Comparison of ENCODE assay signal across 20 mouse cellular contexts in genomic region chr2:60343607-60344289, GRCm38 (mm10). TPM values are rescaled to one million over a fixed set of nuclear protein-coding genes. Genes with fewer than 3 reads are reported as not detected.
DNase-seq lines count a peak whose midpoint lies in the region; ATAC-seq lines count a peak whose summit lies in the region.
"Had no signal": no experiment of that assay in that cellular context is flagged by ENCODE, and none has a peak within 500 bp of the region (broad histone marks: within the 10 kb centered on the region; RNA-seq: fewer than 3 reads in every experiment).

No protein-coding gene starts in this region.

- no peak overlapping the region for H3K9ac ChIP-seq in heart, embryonic 12.5 days
- no peak overlapping the region for H3K9ac ChIP-seq in midbrain, embryonic 12.5 days (replicated peaks)
- H3K9ac ChIP-seq: embryonic facial prominence, embryonic 13.5 days had no signal

- no peaks in the 10 kb centered on the region for H3K36me3 ChIP-seq in heart, embryonic 12.5 days
- H3K36me3 ChIP-seq in midbrain, embryonic 12.5 days: no peaks in the 10 kb centered on the region
- H3K36me3 ChIP-seq: embryonic facial prominence, embryonic 13.5 days had no signal

- 83% methylated on average over 11 of the region's 11 CpGs for WGBS in heart, embryonic 12.5 days
- 30% methylated on average over 11 of the region's 11 CpGs for WGBS in midbrain, embryonic 12.5 days

- no peak for ATAC-seq in heart, embryonic 12.5 days (ENCODE audit: insufficient number of reproducible peaks, low FRiP score)
- no peak; the same call in 1 of the 2 replicates for ATAC-seq in midbrain, embryonic 12.5 days (ENCODE audit: low FRiP score, low read depth)

- H3K4me1 ChIP-seq in heart, embryonic 12.5 days (replicated peaks): no peaks in the 10 kb centered on the region
- H3K4me1 ChIP-seq in midbrain, embryonic 12.5 days: peaks cover 9% of the 10 kb centered on the region; the same call in 1 of the 2 replicates
- H3K4me1 ChIP-seq: embryonic facial prominence, embryonic 13.5 days had no signal

- DNase-seq in heart, adult 11 months: peak; percentile 46
- DNase-seq in ES-CJ7 (ENCODE audit: low read depth, low spot score): peak; percentile 15
- DNase-seq in embryo, embryonic 10 days (ENCODE audit: low spot score): peak; percentile 60
- no peak for DNase-seq in c-Kit-positive CD71-positive TER-119-positive erythroid progenitor cells, embryonic 14.5 days (ENCODE audit: low spot score)
- no peak for DNase-seq in adipocyte (ENCODE audit: low spot score)
- DNase-seq: cerebellum, postnatal 10 days; gastrocnemius, postnatal 10 days; heart, postnatal 10 days; kidney, adult 9 months; kidney, postnatal 4 days; layer of hippocampus, postnatal 36 days; left cerebral cortex, postnatal 4 days; lung, adult 2 months; lung, postnatal 36 days; retina, postnatal 1 day; thymus, postnatal 4 days had no signal

- H3K9me3 ChIP-seq in heart, embryonic 12.5 days (replicated peaks): no peaks in the 10 kb centered on the region
- H3K9me3 ChIP-seq in midbrain, embryonic 12.5 days: no peaks in the 10 kb centered on the region
- H3K9me3 ChIP-seq: embryonic facial prominence, embryonic 13.5 days had no signal

- no peak overlapping the region for H3K27ac ChIP-seq in heart, embryonic 12.5 days (ENCODE audit: poor library complexity, severe bottlenecking)
- H3K27ac ChIP-seq in midbrain, embryonic 12.5 days (replicated peaks): no peak overlapping the region
- H3K27ac ChIP-seq: embryonic facial prominence, embryonic 13.5 days; heart, adult 2 months had no signal

- H3K4me3 ChIP-seq in heart, embryonic 12.5 days: no peak overlapping the region
- no peak overlapping the region for H3K4me3 ChIP-seq in midbrain, embryonic 12.5 days
- H3K4me3 ChIP-seq: embryonic facial prominence, embryonic 13.5 days; heart, adult 2 months had no signal

- no peak overlapping the region for H3K4me2 ChIP-seq in heart, embryonic 12.5 days
- 0 out of 2 replicates have a peak overlapping the region, but pooled peaks have one; percentile 1 for H3K4me2 ChIP-seq in midbrain, embryonic 12.5 days (replicated peaks)
- H3K4me2 ChIP-seq: embryonic facial prominence, embryonic 13.5 days had no signal

- no peaks in the 10 kb centered on the region for H3K27me3 ChIP-seq in heart, embryonic 12.5 days (replicated peaks)
- peaks cover 30% of the 10 kb centered on the region for H3K27me3 ChIP-seq in midbrain, embryonic 12.5 days
- H3K27me3 ChIP-seq: embryonic facial prominence, embryonic 13.5 days had no signal

RNA-seq across cellular contexts. Expression of gene Ly75, which starts 39.4 kb away (rescaled TPM):
- 2.6 and 2.9 TPM in 2 replicates for polyA plus RNA-seq in heart, embryonic 12.5 days (2016; fragmentation: Nextera tagmentation; extraction: Ambion mirVana)
- polyA plus RNA-seq in midbrain, embryonic 12.5 days (2016; fragmentation: Nextera tagmentation; extraction: Ambion mirVana): 1.4 TPM in 2 replicates

RNA-seq across cellular contexts. Expression of gene Cd302, which starts 59.5 kb away (rescaled TPM):
- 23.3 and 23.9 TPM in 2 replicates for polyA plus RNA-seq in heart, embryonic 12.5 days (2016; fragmentation: Nextera tagmentation; extraction: Ambion mirVana)
- 15.5 and 18.2 TPM in 2 replicates for polyA plus RNA-seq in midbrain, embryonic 12.5 days (2016; fragmentation: Nextera tagmentation; extraction: Ambion mirVana)

Comparison
In these comparisons a context has a peak if more than half of its experiments do, and no peak if none do; other contexts are left out.
1. DNase-seq: peak in heart, adult 11 months (single experiment), ES-CJ7 (single experiment) and embryo, embryonic 10 days (single experiment); none in c-Kit-positive CD71-positive TER-119-positive erythroid progenitor cells, embryonic 14.5 days (single experiment) and adipocyte (single experiment).